7 mouse cellular contexts compared by ENCODE assay signal in genomic region chr2:102166550-102167325, GRCm38 (mm10). TPM values are rescaled to one million over a fixed set of nuclear protein-coding genes. Genes with fewer than 3 reads are reported as not detected.
A peak's percentile ranks its signal among the peaks of the same experiment; 100 is the strongest.
DNase-seq lines count a peak whose midpoint lies in the region; ATAC-seq and TF ChIP-seq lines count a peak whose summit lies in the region.

No protein-coding gene starts in this region.

- H3K27ac ChIP-seq in midbrain, embryonic 16.5 days (ENCODE audit: low read length): peak overlapping the region; percentile 33; the same call in 1 of the 2 replicates
- H3K27ac ChIP-seq in cerebellum, adult 2 months (ENCODE audit: insufficient read depth, low read length): no peak overlapping the region

- no peak overlapping the region for H3K9ac ChIP-seq in midbrain, embryonic 16.5 days (ENCODE audit: low read depth, low read length)

- peak; percentile 91 for DNase-seq in ES-CJ7 (ENCODE audit: low read depth, low spot score)
- DNase-seq in adrenal gland, adult (ENCODE audit: inconsistent age in 2 of 2, low spot score in 1 of 2): peak; percentile 56 to 86
- peak; percentile 19 for DNase-seq in heart, adult 8-10 months (ENCODE audit: low spot score)
- DNase-seq in kidney, adult 9 months: peak; percentile 42
- DNase-seq in cerebellum, adult 2 months: no peak
- DNase-seq in thymus, adult 18-20 months: no peak

- no peaks in the 10 kb centered on the region for H3K36me3 ChIP-seq in midbrain, embryonic 16.5 days (ENCODE audit: control insufficient read depth, insufficient read depth, low read length)

- TF ChIP-seq CTCF in cerebellum, adult 2 months (IDR thresholded peaks at IDR 0.05; ENCODE audit: borderline replicate concordance, insufficient read depth, low read depth, low read length): no peak

- H3K27me3 ChIP-seq in midbrain, embryonic 16.5 days (ENCODE audit: control insufficient read depth, insufficient read depth, low read depth, low read length): no peaks in the 10 kb centered on the region
- H3K27me3 ChIP-seq in cerebellum, adult 2 months (ENCODE audit: control insufficient read depth, insufficient read depth, low read length): no peaks in the 10 kb centered on the region

- no peak for TF ChIP-seq POLR2A in cerebellum, adult 2 months (IDR thresholded peaks at IDR 0.05; ENCODE audit: borderline replicate concordance, insufficient read depth, low read length)

- ATAC-seq in midbrain, embryonic 16.5 days: peak; percentile 34; the same call in 1 of the 2 replicates

- peaks cover 8% of the 10 kb centered on the region for H3K4me1 ChIP-seq in midbrain, embryonic 16.5 days (ENCODE audit: control insufficient read depth, insufficient read depth, low read length)
- peaks cover 3% of the 10 kb centered on the region; the same call in 1 of the 2 replicates for H3K4me1 ChIP-seq in cerebellum, adult 2 months (ENCODE audit: control insufficient read depth, insufficient read depth, low read length)

- no peak overlapping the region for H3K4me3 ChIP-seq in midbrain, embryonic 16.5 days (ENCODE audit: low read depth, low read length)
- H3K4me3 ChIP-seq in cerebellum, adult 2 months (replicated peaks; ENCODE audit: insufficient read depth, low read depth, low read length): no peak overlapping the region

- no peaks in the 10 kb centered on the region for H3K9me3 ChIP-seq in midbrain, embryonic 16.5 days (replicated peaks; ENCODE audit: control insufficient read depth, low read length, poor library complexity, severe bottlenecking)

- H3K4me2 ChIP-seq in midbrain, embryonic 16.5 days (ENCODE audit: low read length): no peak overlapping the region

- WGBS in midbrain, embryonic 16.5 days: 44% methylated on average over 15 of the region's 15 CpGs
- 57% methylated on average over 15 of the region's 15 CpGs for WGBS in cerebellum, adult 2 months

RNA-seq across cellular contexts. Expression of gene Ldlrad3, which starts 19.4 kb away (rescaled TPM):
- 1 to 10 TPM; 3.1 to 3.7 (median 3.4) TPM for total RNA-seq in heart, adult 8-10 months (2022)
- polyA plus RNA-seq in midbrain, embryonic 16.5 days (2015; fragmentation: Nextera tagmentation; extraction: Ambion mirVana): 26.6 and 30.1 TPM in 2 replicates
- polyA plus RNA-seq in cerebellum, adult 2 months (2012; rRNA removed): 11.7 and 12.3 TPM in 2 replicates

Comparison
In these comparisons a context has a peak if more than half of its experiments do, and no peak if none do; other contexts are left out.
1. DNase-seq: peak in ES-CJ7 (single experiment), adrenal gland, adult (2 of 2), heart, adult 8-10 months (single experiment) and kidney, adult 9 months (single experiment); none in cerebellum, adult 2 months (0 of 2) and thymus, adult 18-20 months (0 of 2).